Mouse (Mus musculus) embryonic fibroblast, embryonic 13.5 days (primary cell): ENCODE results near the gene Cyb5rl. TPM values are rescaled to one million over a fixed set of nuclear protein-coding genes. Genes with fewer than 3 reads are reported as not detected.

Experiments
- H3K27ac ChIP-seq: 2 replicates; pipeline ENCODE4 v1.5.1; 2012; ENCODE audit warnings: low read length, control low read depth, inconsistent platforms; ENCODE audit not compliant: insufficient read depth
- H3K4me1 ChIP-seq: 2 replicates; pipeline ENCODE4 v1.6.1; 2011; ENCODE audit warnings: low read length; ENCODE audit not compliant: control insufficient read depth, insufficient read depth
- H3K4me3 ChIP-seq: 2 replicates; pipeline ENCODE4 v1.5.1; 2011; ENCODE audit warnings: mild to moderate bottlenecking, control low read depth, low read length; ENCODE audit not compliant: insufficient read depth
- CTCF ChIP-seq: IDR thresholded peaks from 2 replicates; pipeline ENCODE4 v1.5.1; 2011; ENCODE audit warnings: mild to moderate bottlenecking, control low read depth, low read length, moderate library complexity, borderline replicate concordance; ENCODE audit not compliant: insufficient read depth
- POLR2A ChIP-seq: IDR thresholded peaks from 2 replicates; pipeline ENCODE4 v1.6.1; 2011; ENCODE audit warnings: low read depth, mild to moderate bottlenecking, control low read depth, low read length, moderate library complexity
- polyA plus RNA-seq: library from polyadenylated mRNA; stranded (reverse); fragments of >200 nt; gene quantifications from 2 replicates; pipeline ENCODE4 v1.2.4, GENCODE M21; 2011; ENCODE audit warnings: low read depth; ENCODE audit not compliant: missing spikeins, insufficient read length

Gene Cyb5rl
- polyA plus RNA-seq, 1 experiment: 6.3 TPM

GRCm38 (mm10) chr4:107035689-107036088 is 31.1 kb upstream of the Cyb5rl start:
- Histone ChIP-seq H3K4me3 (no peak overlapping the region), H3K27ac (no peak overlapping the region), H3K4me1 (no peaks in the 10 kb centered on the region)
- no peak for TF ChIP-seq POLR2A
- no peak for TF ChIP-seq CTCF

DNA sequence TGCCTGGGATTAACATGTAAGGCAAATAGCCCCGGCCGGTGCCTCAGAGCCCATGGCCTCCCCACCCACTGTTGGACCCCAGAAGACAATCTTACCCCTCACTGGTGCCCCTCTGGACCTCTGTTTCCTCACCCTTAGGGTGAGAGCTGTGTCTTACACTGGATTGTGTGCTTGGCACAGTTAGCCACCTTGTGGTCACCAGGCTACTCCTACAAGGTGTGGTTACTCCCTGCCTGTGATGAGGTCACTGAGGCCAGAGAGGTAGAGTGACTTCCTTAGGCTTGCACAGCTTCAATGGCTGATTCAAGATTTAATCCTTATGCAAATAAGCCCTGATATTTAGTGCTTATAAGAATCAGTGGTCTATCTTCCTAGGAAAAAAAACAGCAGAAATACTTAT is 29.8 kb upstream of the Cyb5rl start:
- TF ChIP-seq CTCF (no peak), POLR2A (no peak)
- no peak overlapping the region for H3K27ac ChIP-seq
- no peak overlapping the region for H3K4me3 ChIP-seq
- no peaks in the 10 kb centered on the region for H3K4me1 ChIP-seq

DNA sequence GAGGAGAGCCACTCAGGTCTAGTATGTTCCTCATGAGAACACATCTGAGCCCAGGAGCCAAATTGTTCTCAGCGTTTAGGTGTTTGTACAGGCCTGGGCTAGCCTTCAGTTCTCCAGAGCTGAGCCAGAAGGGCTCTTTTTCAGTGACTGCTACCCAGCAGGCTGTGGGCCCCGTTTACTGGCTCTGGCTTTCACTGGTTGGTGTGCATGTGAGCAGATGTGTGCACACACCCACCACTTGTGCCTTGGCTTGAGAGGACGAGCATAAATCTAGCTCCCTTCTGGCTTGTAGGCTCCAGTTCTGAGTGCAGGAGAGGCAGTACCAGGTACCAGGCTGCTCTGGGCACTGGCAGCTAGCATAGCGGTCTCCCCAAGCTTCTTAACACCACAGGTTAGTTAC is 28.5 kb upstream of the Cyb5rl start:
- Histone ChIP-seq H3K4me3 (no peak overlapping the region), H3K27ac (no peak overlapping the region), H3K4me1 (no peaks in the 10 kb centered on the region)
- TF ChIP-seq CTCF (no peak), POLR2A (no peak)

- no peak overlapping the region for H3K27ac ChIP-seq
- H3K4me3 ChIP-seq: no peak overlapping the region
- H3K4me1 ChIP-seq: no peaks in the 10 kb centered on the region
- no peak for TF ChIP-seq CTCF
- no peak for TF ChIP-seq POLR2A
Measured at GRCm38 (mm10) chr4:107039270-107039669, 27.5 kb upstream of the Cyb5rl start.

DNA sequence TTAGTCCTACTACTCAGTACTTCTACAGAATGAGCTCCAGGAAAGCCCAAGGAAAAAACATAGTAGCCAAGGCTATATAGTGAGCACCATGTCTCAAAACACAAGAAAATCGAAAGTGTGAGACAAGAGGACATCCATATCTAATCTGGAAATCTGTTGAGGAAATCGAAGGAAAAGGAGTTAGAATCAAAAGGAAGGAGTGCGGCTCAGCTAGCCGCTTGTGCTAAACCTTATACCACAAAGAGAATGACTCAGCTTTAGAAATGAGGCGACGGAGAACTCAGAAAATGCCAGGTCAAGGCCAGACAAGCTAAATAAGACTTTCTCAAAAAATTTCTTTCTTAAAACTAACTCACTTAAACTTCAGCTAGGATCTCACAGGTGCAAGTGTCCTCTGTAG is 24.5 kb upstream of the Cyb5rl start:
- Histone ChIP-seq H3K27ac (no peak overlapping the region), H3K4me3 (no peak overlapping the region), H3K4me1 (no peaks in the 10 kb centered on the region)
- no peak for TF ChIP-seq POLR2A

GRCm38 (mm10) chr4:107045188-107045587 is 21.6 kb upstream of the Cyb5rl start:
- H3K4me3 ChIP-seq: no peak overlapping the region
- TF ChIP-seq POLR2A: no peak
- TF ChIP-seq CTCF: no peak
- H3K27ac ChIP-seq: no peak overlapping the region
- no peaks in the 10 kb centered on the region for H3K4me1 ChIP-seq

- Histone ChIP-seq H3K27ac (no peak overlapping the region), H3K4me3 (no peak overlapping the region), H3K4me1 (no peaks in the 10 kb centered on the region)
- TF ChIP-seq POLR2A: no peak
- TF ChIP-seq CTCF: no peak
Measured at GRCm38 (mm10) chr4:107047806-107048205, 19.0 kb upstream of the Cyb5rl start.

GRCm38 (mm10) chr4:107048568-107049162 is 18.1 kb upstream of the Cyb5rl start:
- Histone ChIP-seq H3K27ac (no peak overlapping the region), H3K4me1 (no peaks in the 10 kb centered on the region), H3K4me3 (no peak overlapping the region)
- TF ChIP-seq CTCF (no peak), POLR2A (no peak)

DNA sequence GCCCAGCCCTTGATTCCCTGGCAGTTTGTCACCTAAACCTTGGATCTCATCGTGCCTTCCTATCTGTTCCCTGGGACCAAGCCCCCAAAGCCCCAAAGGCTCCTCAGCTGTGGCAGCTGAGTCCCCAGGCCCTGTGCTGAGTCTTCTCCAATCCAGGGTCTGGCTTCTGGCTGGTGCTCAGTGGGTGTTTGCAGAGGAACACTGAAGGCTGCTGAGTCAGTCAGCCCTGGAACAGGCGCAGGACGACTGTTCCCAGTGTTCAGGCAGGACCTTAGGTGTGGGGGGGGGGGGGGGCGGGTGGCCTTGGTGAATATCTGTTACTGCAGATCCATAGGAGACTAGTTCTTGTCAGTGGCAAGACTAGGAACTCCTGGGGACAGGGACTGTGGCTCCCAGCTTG is 14.9 kb upstream of the Cyb5rl start:
- H3K4me1 ChIP-seq: no peaks in the 10 kb centered on the region
- no peak overlapping the region for H3K4me3 ChIP-seq
- TF ChIP-seq POLR2A (no peak), CTCF (no peak)
- no peak overlapping the region for H3K27ac ChIP-seq

GRCm38 (mm10) chr4:107052962-107053553 is 13.7 kb upstream of the Cyb5rl start:
- Histone ChIP-seq H3K4me1 (no peaks in the 10 kb centered on the region), H3K4me3 (no peak overlapping the region), H3K27ac (no peak overlapping the region)
- TF ChIP-seq CTCF: no peak
- no peak for TF ChIP-seq POLR2A

GRCm38 (mm10) chr4:107056088-107056487 is 10.7 kb upstream of the Cyb5rl start:
- Histone ChIP-seq H3K27ac (no peak overlapping the region), H3K4me3 (no peak overlapping the region), H3K4me1 (no peaks in the 10 kb centered on the region)
- no peak for TF ChIP-seq POLR2A
- TF ChIP-seq CTCF: no peak
